Mouse (Mus musculus): ENCODE data around the gene Cbll1.

DNA sequence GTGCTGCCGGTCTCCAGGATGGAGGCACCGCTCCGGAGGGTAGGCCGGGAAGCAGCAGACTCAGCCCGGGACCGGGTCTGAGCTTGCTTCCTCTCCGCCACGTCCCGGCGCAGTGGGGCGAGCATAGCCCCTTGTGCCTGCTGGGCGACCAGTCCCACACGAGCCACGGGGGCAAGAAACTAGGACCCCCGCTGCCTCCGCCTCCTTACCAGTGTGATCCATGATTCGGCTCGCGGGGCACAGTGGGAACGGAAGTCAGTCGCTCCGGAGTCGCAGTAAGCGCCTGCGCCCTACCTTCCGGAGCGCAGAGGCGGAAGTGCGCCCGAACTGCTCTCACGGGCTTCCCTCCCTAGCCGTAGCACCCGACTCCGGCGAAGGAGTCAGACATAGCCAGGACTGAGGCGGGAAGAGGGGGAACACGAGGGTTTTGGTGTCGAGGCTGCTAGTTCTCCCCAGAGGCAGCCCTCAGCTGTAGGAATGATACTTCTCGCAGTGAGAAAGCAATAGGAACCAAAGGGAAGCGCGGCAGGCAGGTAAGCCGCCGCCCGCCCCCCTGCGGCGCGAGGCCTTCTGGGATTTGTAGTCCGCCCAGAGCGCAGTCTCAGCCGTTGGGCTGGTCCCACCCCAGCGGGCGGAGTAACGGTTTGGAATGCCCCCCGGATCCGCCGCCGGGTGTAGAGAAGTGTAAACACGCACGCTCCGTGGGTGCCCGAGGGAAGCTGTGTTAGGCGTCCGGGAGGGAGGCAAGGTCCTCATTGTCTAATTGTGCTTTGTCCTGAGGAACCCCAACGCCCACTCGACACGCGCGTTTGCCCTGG is at the start of gene Cbll1:
- TF ChIP-seq CTCF (IDR thresholded peaks at IDR 0.05): peak; percentile 5; the same call in 1 of the 2 replicates
- no peak for TF ChIP-seq EP300 (IDR thresholded peaks at IDR 0.05)
